Mouse (Mus musculus) forebrain, embryonic 15.5 days (tissue): Measurements from ENCODE around the gene Pde8b. TPM values are rescaled to one million over a fixed set of nuclear protein-coding genes. Genes with fewer than 3 reads are reported as not detected.

Experiments
- ATAC-seq: fragments of 200-750 bp; cut with Nextera tagmentation; replicated peaks from 2 replicates; pipeline ENCODE4 v1.8.0; 2017; ENCODE audit warnings: mild to moderate bottlenecking, moderate TSS enrichment, moderate library complexity
- H3K27ac ChIP-seq: fragments of 300-500 bp; sonication (generic); replicated peaks from 2 replicates; pipeline ENCODE4 v1.5.1; 2015; ENCODE audit warnings: mild to moderate bottlenecking, inconsistent platforms
- H3K27me3 ChIP-seq: fragments of 300-500 bp; sonication (generic); 2 replicates; pipeline ENCODE4 v1.6.1; 2015; ENCODE audit warnings: inconsistent platforms
- H3K36me3 ChIP-seq: fragments of 300-500 bp; sonication (generic); 2 replicates; pipeline ENCODE4 v1.6.1; 2015; ENCODE audit warnings: mild to moderate bottlenecking, inconsistent platforms
- H3K4me1 ChIP-seq: fragments of 300-500 bp; sonication (generic); 2 replicates; pipeline ENCODE4 v1.6.1; 2015; ENCODE audit warnings: inconsistent platforms
- H3K4me2 ChIP-seq: fragments of 300-500 bp; sonication (generic); replicated peaks from 2 replicates; pipeline ENCODE4 v1.6.1; 2015; ENCODE audit warnings: mild to moderate bottlenecking, inconsistent platforms
- H3K4me3 ChIP-seq: fragments of 300-500 bp; sonication (generic); 2 replicates; pipeline ENCODE4 v1.5.1; 2015; ENCODE audit warnings: mild to moderate bottlenecking, inconsistent platforms
- H3K9ac ChIP-seq: fragments of 300-500 bp; sonication (generic); replicated peaks from 2 replicates; pipeline ENCODE4 v1.6.1; 2015; ENCODE audit warnings: mild to moderate bottlenecking, inconsistent platforms
- H3K9me3 ChIP-seq: fragments of 300-500 bp; sonication (generic); 2 replicates; pipeline ENCODE4 v1.6.1; 2016; ENCODE audit warnings: inconsistent platforms
- WGBS: fragments of 180-500 bp; shearing (Covaris S2); methylation state at CpG from one replicate; pipeline ENCODE4 v1.1.7; 2015; ENCODE audit warnings: mixed read lengths; 5-methylcytosine and 5-hydroxymethylcytosine counted together
- polyA plus RNA-seq: library from polyadenylated mRNA; unstranded; fragments of >200 nt; fragmentation: Nextera tagmentation; extraction: Ambion mirVana; gene quantifications from 2 replicates; pipeline ENCODE4 v1.2.1, GENCODE M21; 2015

The Pde8b gene
- polyA plus RNA-seq, 1 experiment from 2014 or later: 4.8 TPM

- no peak overlapping the region for H3K27ac ChIP-seq
- WGBS: 96% methylated on average over 3 of the region's 3 CpGs
Measured at GRCm38 (mm10) chr13:95202151-95202758, 47.9 kb downstream of the Pde8b start.

GRCm38 (mm10) chr13:95200817-95201216 is 49.3 kb downstream of the Pde8b start:
- H3K9ac ChIP-seq: no peak overlapping the region
- H3K9me3 ChIP-seq: no peaks in the 10 kb centered on the region
- H3K4me1 ChIP-seq: 0 out of 2 replicates have a peak, but pooled peaks cover 1% of the 10 kb centered on the region
- no peak overlapping the region for H3K4me2 ChIP-seq
- no peaks in the 10 kb centered on the region for H3K36me3 ChIP-seq
- no peak for ATAC-seq
- no peak overlapping the region for H3K4me3 ChIP-seq
- no peak overlapping the region for H3K27ac ChIP-seq
- H3K27me3 ChIP-seq: no peaks in the 10 kb centered on the region
- WGBS: 61% methylated on average over 8 of the region's 8 CpGs

More at GRCm38 (mm10) chr13:95202151-95202758, 47.9 kb downstream of the Pde8b start:
- Histone ChIP-seq H3K36me3 (no peaks in the 10 kb centered on the region), H3K9me3 (no peaks in the 10 kb centered on the region), H3K4me2 (no peak overlapping the region), H3K27me3 (no peaks in the 10 kb centered on the region), H3K4me3 (no peak overlapping the region), H3K4me1 (no peaks in the 10 kb centered on the region), H3K9ac (no peak overlapping the region)
- no peak for ATAC-seq

GRCm38 (mm10) chr13:95200036-95200435 is 50.1 kb downstream of the Pde8b start:
- Histone ChIP-seq H3K4me1 (0 out of 2 replicates have a peak, but pooled peaks cover 2% of the 10 kb centered on the region), H3K9me3 (no peaks in the 10 kb centered on the region), H3K9ac (no peak overlapping the region), H3K36me3 (no peaks in the 10 kb centered on the region), H3K27ac (no peak overlapping the region), H3K4me3 (no peak overlapping the region), H3K4me2 (no peak overlapping the region), H3K27me3 (no peaks in the 10 kb centered on the region)
- no peak for ATAC-seq

GRCm38 (mm10) chr13:95196106-95196705 is 53.9 kb downstream of the Pde8b start:
- no peak overlapping the region for H3K4me2 ChIP-seq
- 52% methylated on average over 7 of the region's 7 CpGs for WGBS
- no peaks in the 10 kb centered on the region for H3K36me3 ChIP-seq
- H3K27ac ChIP-seq: 0 out of 2 replicates have a peak overlapping the region, but pooled peaks have one; percentile 37
- H3K9me3 ChIP-seq: no peaks in the 10 kb centered on the region
- 0 out of 2 replicates have a peak, but pooled peaks have one; percentile 55 for ATAC-seq
- H3K4me1 ChIP-seq: 0 out of 2 replicates have a peak, but pooled peaks cover 2% of the 10 kb centered on the region
- no peak overlapping the region for H3K9ac ChIP-seq
- no peak overlapping the region for H3K4me3 ChIP-seq
- H3K27me3 ChIP-seq: no peaks in the 10 kb centered on the region

- no peak for ATAC-seq
- Histone ChIP-seq H3K9ac (no peak overlapping the region), H3K4me1 (peaks cover 7% of the 10 kb centered on the region; the same call in 1 of the 2 replicates), H3K36me3 (no peaks in the 10 kb centered on the region), H3K27ac (no peak overlapping the region), H3K4me2 (no peak overlapping the region), H3K27me3 (no peaks in the 10 kb centered on the region), H3K4me3 (no peak overlapping the region), H3K9me3 (no peaks in the 10 kb centered on the region)
- WGBS: 93% methylated on average over 5 of the region's 5 CpGs
Measured at GRCm38 (mm10) chr13:95191951-95192350, 58.2 kb downstream of the Pde8b start.

GRCm38 (mm10) chr13:95189111-95189510 is 61.0 kb downstream of the Pde8b start:
- H3K4me1 ChIP-seq: peaks cover 16% of the 10 kb centered on the region; the same call in 1 of the 2 replicates
- H3K27ac ChIP-seq: no peak overlapping the region
- H3K27me3 ChIP-seq: no peaks in the 10 kb centered on the region
- H3K9me3 ChIP-seq: no peaks in the 10 kb centered on the region
- WGBS: 90% methylated on average over 2 of the region's 2 CpGs
- H3K9ac ChIP-seq: no peak overlapping the region
- ATAC-seq: no peak
- H3K4me3 ChIP-seq: no peak overlapping the region
- no peak overlapping the region for H3K4me2 ChIP-seq
- no peaks in the 10 kb centered on the region for H3K36me3 ChIP-seq

- H3K36me3 ChIP-seq: no peaks in the 10 kb centered on the region
- WGBS: 75% methylated on average over 5 of the region's 5 CpGs
- H3K9ac ChIP-seq: no peak overlapping the region
- no peak overlapping the region for H3K27ac ChIP-seq
- no peak overlapping the region for H3K4me3 ChIP-seq
- ATAC-seq: no peak
- H3K9me3 ChIP-seq: no peaks in the 10 kb centered on the region
- peaks cover 16% of the 10 kb centered on the region; the same call in 1 of the 2 replicates for H3K4me1 ChIP-seq
- no peaks in the 10 kb centered on the region for H3K27me3 ChIP-seq
- H3K4me2 ChIP-seq: no peak overlapping the region
Measured at GRCm38 (mm10) chr13:95187153-95187665, 62.9 kb downstream of the Pde8b start.

- Histone ChIP-seq H3K9me3 (no peaks in the 10 kb centered on the region), H3K36me3 (no peaks in the 10 kb centered on the region), H3K4me2 (no peak overlapping the region), H3K9ac (no peak overlapping the region), H3K27me3 (no peaks in the 10 kb centered on the region), H3K27ac (no peak overlapping the region), H3K4me1 (peaks cover 16% of the 10 kb centered on the region; the same call in 1 of the 2 replicates), H3K4me3 (no peak overlapping the region)
- WGBS: 10% methylated on average over 4 of the region's 4 CpGs
- peak; percentile 32; the same call in 1 of the 2 replicates for ATAC-seq
Measured at GRCm38 (mm10) chr13:95186741-95187035, 63.4 kb downstream of the Pde8b start.

GRCm38 (mm10) chr13:95185891-95186740 is 64.0 kb downstream of the Pde8b start:
- ATAC-seq: peak; percentile 69
- no peak overlapping the region for H3K4me2 ChIP-seq
- H3K4me1 ChIP-seq: peaks cover 16% of the 10 kb centered on the region; the same call in 1 of the 2 replicates
- no peaks in the 10 kb centered on the region for H3K36me3 ChIP-seq
- no peak overlapping the region for H3K4me3 ChIP-seq
- H3K27me3 ChIP-seq: no peaks in the 10 kb centered on the region
- no peaks in the 10 kb centered on the region for H3K9me3 ChIP-seq
- H3K9ac ChIP-seq: no peak overlapping the region
- H3K27ac ChIP-seq: 0 out of 2 replicates have a peak overlapping the region, but pooled peaks have one; percentile 1
- WGBS: 11% methylated on average over 10 of the region's 10 CpGs

- peaks cover 16% of the 10 kb centered on the region; the same call in 1 of the 2 replicates for H3K4me1 ChIP-seq
- H3K9me3 ChIP-seq: no peaks in the 10 kb centered on the region
- no peaks in the 10 kb centered on the region for H3K27me3 ChIP-seq
- WGBS: 86% methylated on average over 2 of the region's 2 CpGs
- no peak overlapping the region for H3K4me2 ChIP-seq
- H3K4me3 ChIP-seq: no peak overlapping the region
- no peak for ATAC-seq
- no peak overlapping the region for H3K27ac ChIP-seq
- no peak overlapping the region for H3K9ac ChIP-seq
- no peaks in the 10 kb centered on the region for H3K36me3 ChIP-seq
Measured at GRCm38 (mm10) chr13:95183686-95184085, 66.5 kb downstream of the Pde8b start.

- Histone ChIP-seq H3K9ac (no peak overlapping the region), H3K27me3 (no peaks in the 10 kb centered on the region), H3K4me2 (no peak overlapping the region), H3K4me1 (0 out of 2 replicates have a peak, but pooled peaks cover 6% of the 10 kb centered on the region), H3K36me3 (no peaks in the 10 kb centered on the region), H3K27ac (no peak overlapping the region), H3K9me3 (no peaks in the 10 kb centered on the region), H3K4me3 (no peak overlapping the region)
- no peak for ATAC-seq
- WGBS: 93% methylated on average over 2 of the region's 2 CpGs
Measured at GRCm38 (mm10) chr13:95180208-95180607, 69.9 kb downstream of the Pde8b start.

- Histone ChIP-seq H3K4me3 (no peak overlapping the region), H3K27me3 (no peaks in the 10 kb centered on the region), H3K9ac (no peak overlapping the region), H3K9me3 (no peaks in the 10 kb centered on the region), H3K36me3 (no peaks in the 10 kb centered on the region), H3K4me2 (no peak overlapping the region), H3K27ac (no peak overlapping the region; the same call in 1 of the 2 replicates), H3K4me1 (0 out of 2 replicates have a peak, but pooled peaks cover 6% of the 10 kb centered on the region)
- ATAC-seq: no peak
- WGBS: 56% methylated on average over 9 of the region's 9 CpGs
Measured at GRCm38 (mm10) chr13:95177326-95177725, 72.8 kb downstream of the Pde8b start.
